Mouse (Mus musculus) kidney, postnatal 25 days (tissue): Measurements from ENCODE around the gene Rpn1.
"Not testable (repeated sequence)": the region's sequence is repeated elsewhere in the genome, so short reads cannot be mapped to it uniquely, and the experiment has no call there.

ENCODE experiments used
- DNase-seq, 2 experiments: peaks; one replicate each; pipeline ENCODE4 v3.0.0; 2021; ENCODE audit warnings: mixed read lengths in 2 of 2

Gene Rpn1

DNA sequence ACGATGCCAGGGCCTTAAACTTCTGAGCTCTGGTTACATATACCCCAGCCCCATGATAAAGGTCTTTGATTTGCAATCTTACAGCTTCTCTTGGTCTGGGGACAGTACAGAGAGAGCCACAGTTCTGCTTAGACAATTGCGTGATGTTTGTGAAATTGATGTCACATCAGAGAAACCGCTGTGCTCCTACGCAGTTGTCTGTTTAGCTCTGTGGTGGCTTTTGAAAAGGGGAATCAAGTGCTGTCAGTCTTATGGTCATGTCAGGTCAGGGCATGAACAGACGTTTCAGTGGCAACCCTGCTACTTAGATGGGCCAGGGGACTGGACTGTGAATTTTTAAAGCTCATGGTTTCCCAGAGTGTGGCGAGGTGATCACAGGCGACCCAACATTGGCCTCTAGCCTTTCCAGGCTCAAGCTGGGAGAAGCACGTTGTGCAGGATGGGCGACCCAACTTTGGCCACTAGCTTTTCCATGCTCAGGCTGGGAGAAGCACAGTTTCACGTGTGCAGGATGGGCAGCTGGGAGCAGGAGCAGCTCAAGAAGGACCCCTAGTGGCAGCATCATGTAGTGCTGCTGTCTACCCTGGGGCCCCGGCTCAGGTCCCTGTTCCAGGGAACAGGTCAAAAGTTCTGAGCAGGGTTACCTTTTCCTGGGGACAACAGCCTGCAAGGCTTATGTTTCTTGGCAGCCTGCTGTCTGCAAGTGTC lies 39.0 kb downstream of the Rpn1 start:
- DNase-seq: peak in 1 of 2 experiments; percentile 36

DNA sequence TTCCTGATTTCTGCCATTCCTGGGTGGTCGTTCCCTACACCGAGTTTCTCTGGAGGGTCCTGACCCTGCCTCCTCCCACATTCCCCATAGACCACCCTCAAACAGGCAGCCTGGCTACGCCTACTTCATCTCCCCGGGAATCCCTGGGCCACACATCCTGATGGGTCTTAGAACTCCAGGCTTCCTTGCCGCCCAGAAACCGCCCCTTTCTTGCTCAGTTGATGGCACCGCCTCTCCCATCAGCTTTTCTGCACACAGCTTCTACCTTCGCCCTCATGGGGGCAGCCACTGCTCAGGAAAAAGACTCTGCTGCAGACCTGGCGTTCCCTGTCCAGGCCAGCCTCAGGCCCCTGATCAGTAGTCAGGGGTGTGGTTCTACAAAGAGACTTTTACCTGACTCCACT lies 39.6 kb downstream of the Rpn1 start:
- peak; percentile 72 to 82 for DNase-seq

DNA sequence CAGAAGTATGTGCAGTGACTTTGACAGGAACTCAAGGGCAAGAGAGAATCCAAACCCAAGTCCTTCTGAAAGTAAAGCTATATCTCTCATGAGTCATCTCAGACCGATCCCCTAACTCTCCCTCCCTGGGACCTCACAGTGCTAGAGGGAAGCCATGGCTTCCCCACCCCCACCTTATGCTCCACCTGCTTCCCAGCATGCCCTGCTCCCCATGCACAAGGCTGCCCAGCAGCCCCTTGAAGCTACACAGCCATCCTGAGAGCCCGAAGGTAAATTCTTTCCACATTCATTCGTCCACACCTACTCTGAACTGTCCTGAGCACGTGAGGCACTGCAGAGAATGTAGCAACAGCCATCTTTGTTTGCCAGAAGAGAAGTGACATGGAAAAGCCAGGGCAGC lies 40.3 kb downstream of the Rpn1 start:
- DNase-seq: no peak

DNA sequence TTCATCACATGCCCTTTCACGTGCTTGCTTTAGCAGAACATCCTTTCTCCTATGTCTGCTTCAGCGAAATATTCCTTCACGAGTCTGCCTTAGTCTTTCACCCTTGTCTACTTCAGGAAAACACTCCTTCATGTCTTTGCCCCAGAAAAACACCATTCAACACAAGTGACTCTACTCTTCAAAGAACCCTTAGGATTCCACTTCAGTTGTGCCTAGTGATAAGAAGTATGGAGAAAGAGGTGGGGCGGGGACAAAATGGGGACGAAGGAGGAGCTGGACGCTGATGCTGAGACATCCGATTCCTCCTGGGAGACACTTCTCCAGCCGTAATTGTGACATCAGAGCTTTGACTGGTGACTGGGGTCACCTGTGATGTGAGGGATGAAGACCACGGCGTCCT lies 41.5 kb downstream of the Rpn1 start:
- DNase-seq: not testable (repeated sequence)

DNA sequence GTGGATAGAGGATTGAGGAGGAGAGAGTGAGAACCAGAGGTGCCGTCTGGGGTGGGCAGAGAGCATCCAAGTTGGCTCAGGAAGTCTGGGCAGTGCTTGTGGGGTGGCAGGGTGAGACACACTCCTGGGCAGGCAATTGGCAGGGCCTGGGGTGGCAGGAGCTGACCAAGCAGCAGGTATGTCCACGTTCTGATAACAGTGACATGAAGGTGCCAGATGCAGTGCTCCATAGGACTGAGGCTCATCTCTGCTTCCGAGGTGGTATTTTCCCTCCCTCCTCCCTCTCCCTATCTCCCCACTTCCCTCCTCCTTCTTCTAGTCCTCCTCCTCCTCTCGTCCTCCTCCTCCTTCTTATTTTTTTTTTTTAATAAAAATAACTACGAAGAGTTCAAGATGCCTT lies 47.2 kb downstream of the Rpn1 start:
- no peak for DNase-seq

DNA sequence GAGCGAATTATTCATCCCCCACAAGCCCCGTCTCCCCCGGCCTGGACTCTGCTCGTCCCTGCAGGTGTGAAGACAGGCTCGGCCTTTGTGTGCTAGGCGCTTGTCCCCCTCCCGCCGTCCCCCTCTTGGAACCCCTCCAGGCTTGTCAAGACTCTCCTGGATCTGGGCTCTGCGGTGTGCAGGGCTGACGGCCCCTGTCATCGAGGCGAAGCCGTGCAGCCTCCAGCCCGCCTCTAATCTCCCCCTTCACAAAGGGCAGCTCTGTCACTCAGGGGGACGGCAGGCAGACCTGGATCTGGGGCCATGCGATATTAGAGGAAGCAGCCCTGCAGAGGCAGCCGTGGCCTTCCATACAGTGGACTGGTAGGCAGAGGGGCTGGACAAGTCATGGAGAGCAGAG lies 47.8 kb downstream of the Rpn1 start:
- DNase-seq: no peak

DNA sequence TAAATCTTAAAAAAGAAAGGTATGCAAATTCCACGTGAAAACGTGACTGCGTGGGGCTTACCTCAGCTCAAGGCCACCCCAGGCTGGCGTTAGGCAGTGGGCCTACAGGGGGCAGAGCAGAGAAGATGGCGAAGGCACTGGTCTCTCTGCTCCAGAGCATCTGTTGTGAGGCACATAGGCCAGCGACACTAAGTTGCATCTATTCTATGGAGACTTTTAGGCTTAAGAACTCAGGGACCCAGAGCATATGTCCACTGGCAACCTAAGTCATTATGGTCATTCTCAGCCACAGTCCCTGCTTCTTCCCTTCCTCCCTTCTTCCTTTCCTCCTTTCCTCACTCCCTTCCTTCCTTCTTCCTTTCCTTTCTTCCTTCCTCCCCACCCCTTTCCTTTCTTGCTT lies 48.8 kb downstream of the Rpn1 start:
- DNase-seq: no peak

DNA sequence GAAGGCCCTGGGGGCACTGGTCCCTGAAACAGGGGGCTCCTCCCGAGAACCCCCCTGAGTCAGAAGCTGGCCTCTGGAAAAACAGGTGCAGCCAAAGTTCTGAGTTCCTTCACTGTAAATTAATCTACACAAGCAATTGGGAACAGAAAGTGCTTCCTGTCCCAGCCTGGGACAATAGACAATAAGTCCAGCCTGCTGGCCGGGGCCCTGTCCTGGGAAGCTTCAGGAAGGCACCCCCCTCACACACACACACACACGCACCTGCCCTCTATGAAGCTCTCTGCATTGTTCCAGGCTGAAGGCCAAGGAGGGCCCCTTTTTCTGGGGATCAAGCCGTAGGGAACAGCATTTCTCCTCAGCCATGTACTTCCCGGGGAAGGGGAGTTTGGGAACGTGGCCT lies 49.6 kb downstream of the Rpn1 start:
- DNase-seq: peak; percentile 31 to 77

DNA sequence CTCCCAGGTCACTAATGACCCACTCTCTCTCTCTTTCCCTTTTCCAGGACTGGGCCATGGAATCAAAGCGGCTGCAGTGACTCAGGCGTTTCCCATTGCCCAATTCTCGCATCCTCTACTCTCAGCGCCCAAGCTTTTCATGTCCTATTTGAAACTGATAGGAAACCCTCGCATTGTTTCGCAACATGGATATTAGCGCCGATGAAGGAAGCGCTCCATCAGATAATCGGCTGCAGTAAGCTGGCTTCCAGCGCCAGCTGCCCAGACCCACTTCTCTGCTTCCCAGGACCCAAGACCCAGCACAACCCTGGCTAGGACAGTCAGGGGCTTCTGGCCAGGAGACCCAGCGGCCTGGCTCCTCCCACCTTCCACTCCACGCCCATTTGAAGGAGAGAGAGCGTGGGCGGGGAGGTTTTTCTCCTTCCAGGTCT lies 51.9 kb downstream of the Rpn1 start:
- peak in 1 of 2 experiments; percentile 16 for DNase-seq

DNA sequence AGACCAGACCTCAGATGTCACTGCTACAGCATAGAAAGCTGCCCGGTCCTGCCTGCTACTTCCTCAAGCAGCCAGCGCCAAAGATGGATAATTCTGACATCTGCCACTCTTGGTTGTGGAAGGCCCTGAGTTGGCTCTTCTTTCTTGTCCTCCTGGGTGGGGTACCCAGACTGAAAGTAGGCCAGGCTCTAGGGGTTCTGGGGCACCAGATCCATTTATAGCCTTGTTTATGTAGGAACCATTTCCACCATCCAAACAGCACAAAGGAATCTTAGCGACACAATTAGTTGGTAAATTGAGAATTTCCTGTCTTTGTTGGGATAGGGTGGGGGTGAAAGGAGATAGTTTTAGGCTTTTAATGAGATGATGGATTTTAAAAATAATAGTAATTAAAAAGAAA lies 54.2 kb downstream of the Rpn1 start:
- DNase-seq: no peak

DNA sequence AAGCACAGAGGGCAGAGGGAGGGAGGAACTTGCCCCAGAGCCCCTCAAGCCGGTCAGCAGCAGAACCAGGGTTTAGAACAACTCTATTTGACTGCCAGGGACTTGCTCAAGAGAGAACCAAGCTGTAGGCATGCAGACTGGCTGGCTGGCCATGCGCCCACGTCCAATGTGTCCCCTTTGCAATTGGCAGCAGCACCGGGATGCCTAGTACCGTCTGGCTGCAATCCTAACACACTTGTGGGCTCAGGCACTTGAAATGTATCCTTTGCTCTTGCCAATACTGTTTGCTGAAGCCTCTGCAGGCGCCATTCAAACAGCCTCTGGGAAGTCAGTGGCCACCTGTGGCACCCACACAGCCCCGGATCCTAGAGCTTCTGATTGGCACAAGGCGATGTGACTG lies 56.0 kb downstream of the Rpn1 start:
- DNase-seq: peak in 1 of 2 experiments; percentile 51

DNA sequence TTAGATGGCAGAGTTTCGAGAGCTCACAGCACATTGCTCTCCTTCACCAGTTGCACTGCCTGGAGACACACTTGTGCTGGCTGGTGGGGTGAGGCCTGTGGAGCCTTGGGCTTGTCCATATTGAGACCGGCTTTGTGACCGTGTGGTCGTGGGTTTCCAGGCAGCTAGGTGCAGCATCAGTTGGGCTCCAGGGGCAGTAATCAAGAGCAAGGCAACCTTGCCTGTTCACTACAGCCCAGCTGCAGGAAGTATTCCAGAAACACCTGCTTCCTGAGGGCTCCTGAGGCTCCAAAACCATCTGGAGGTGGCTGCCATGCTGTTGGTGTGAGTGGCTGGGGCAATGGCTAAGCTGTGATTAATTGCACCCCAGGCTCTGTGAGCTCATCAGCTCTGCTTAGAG lies 61.5 kb downstream of the Rpn1 start:
- no peak for DNase-seq

DNA sequence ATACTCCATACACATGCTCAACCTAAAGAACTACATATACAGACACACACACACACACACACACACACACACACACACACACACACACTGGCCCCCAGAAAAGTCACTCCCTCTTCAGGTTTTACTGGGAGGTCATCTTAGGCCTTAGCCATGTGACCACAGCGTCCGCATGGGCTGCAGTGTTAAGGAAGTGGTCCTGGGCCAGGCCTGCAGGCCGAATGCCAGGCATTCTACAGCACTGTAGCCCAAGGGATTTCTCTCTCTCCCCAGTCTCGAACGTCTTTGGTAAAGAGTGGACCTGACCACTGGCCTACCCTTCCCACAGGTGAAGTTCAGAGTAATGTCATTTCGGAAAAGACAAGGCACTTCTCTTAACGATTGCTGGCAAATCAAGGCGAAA lies 62.3 kb downstream of the Rpn1 start:
- DNase-seq: peak; percentile 25 to 68

DNA sequence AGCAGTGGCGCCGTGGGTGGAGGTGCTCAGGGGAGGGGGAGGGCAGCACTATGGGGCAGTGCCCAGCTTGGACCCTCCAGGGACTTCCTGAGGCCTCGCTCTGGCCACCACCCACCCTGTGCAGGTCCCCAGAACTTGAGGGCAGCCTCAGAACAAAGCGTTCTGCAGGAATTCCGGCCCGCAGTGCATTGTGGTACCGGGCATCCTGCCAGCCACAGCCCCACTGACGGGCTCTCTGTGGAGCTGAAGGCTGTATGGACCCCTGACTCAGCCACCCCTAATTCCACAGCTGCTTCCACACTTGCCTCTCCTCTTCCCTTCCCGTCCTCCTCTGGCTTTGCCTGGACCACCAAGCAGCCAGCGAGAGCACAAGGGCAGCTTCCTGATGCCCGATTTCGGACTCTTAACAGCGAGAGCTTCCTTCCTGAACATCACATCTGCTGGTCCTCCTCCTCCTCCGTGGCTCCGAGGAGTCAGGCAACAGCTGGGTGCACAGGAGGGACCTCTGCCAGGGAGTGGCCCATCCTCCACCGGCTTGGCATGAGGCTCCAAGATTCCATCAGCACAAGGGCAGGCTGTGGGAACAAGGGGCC lies 63.2 kb downstream of the Rpn1 start:
- DNase-seq: peak; percentile 65 to 87

DNA sequence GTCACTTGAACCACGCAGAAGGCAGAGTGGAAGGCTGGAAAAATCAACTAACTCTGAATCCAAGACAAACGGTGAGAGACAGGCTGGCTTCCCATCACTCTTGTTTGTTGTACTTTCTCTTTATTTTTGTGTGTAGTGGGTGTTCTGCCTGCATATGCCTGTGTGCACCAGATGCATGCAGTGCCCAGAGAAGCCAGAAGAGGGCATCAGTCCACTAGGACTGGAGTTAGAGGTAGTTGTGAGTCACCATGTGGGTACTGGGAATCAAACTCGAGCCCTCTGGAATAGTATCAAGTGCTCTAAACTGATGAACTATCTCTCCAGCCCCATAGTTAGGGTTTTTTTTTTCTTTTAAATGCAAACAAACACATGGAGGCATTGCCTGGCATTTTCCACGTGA lies 67.1 kb downstream of the Rpn1 start:
- DNase-seq: no peak

DNA sequence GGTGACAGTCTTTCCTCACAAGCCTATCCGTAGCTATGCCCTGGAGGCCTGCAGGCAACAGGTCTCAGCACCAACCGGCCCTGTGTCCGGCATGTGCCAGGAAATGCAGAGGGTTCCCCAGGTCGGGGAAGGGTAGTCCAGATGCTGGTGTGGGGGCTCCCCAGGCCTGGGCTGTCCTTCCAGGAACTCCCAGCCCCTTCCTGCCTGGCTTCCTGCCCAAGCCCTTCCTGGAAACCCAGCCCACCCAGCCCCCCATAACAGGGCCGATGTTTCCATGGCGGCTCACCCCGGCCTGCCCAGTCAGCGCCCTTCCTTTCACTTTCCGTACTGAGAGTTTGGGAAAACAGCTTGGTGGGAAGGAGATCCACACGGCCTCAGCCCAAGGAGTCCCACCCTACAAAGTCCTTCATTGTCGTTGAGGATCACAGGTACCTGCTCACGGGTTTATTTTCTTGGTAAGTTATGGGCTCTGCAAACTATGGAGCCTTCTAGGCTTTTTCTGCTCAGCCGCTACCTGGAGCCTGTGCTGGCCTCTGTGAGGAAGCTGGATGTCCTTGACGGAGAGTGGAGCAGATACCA lies 67.9 kb downstream of the Rpn1 start:
- peak; percentile 79 to 88 for DNase-seq

DNA sequence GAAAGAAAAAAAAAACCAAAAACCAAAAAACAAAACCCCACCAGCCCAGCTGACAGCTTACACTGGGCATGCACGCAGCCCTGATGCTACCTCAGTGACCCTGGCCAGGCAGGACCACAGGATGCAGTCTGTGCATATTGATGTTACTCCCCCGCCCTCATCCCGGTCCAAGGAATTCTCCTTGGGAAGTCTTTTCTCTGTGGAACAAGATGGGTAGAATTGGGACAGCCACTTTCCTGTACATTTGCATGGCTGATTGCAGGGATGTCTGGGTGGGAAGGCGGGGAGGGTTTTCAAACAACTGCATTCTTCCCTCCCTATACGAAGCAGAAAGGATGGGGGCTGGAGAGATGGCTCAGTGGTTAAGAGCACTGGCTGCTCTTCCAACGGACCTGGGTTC lies 68.7 kb downstream of the Rpn1 start:
- no peak for DNase-seq
